Mouse (Mus musculus) heart, adult 2 months (tissue): ENCODE results near the gene Actl10. TPM values are rescaled to one million over a fixed set of nuclear protein-coding genes. Genes with fewer than 3 reads are reported as not detected.

Experiments used
- DNase-seq, 2 experiments: peaks; one replicate each; pipeline ENCODE4 v3.0.0; 2021
- H3K27ac ChIP-seq: fragments of 200-600 bp; 2 replicates; pipeline ENCODE4 v1.8.1; 2022
- H3K27me3 ChIP-seq: fragments of 200-500 bp; 2 replicates; pipeline ENCODE4 v1.6.1; 2012; ENCODE audit warnings: mild to moderate bottlenecking, low read length, inconsistent platforms, mixed read lengths; ENCODE audit not compliant: control insufficient read depth, insufficient read depth
- H3K36me3 ChIP-seq: fragments of 200-500 bp; 2 replicates; pipeline ENCODE4 v1.6.1; 2012; ENCODE audit warnings: low read length, inconsistent platforms; ENCODE audit not compliant: control insufficient read depth, insufficient read depth
- H3K4me1 ChIP-seq: fragments of 200-500 bp; 2 replicates; pipeline ENCODE4 v1.6.1; 2011; ENCODE audit warnings: low read length; ENCODE audit not compliant: control insufficient read depth, insufficient read depth
- H3K4me3 ChIP-seq: fragments of 200-600 bp; 2 replicates; pipeline ENCODE4 v1.8.1; 2022
- H3K79me2 ChIP-seq: fragments of 200-500 bp; replicated peaks from 2 replicates; pipeline ENCODE4 v1.6.1; 2012; ENCODE audit warnings: mild to moderate bottlenecking, inconsistent platforms, low read length, moderate library complexity, mixed read lengths; ENCODE audit not compliant: control insufficient read depth, insufficient read depth
- H3K9ac ChIP-seq: fragments of 200-500 bp; 2 replicates; pipeline ENCODE4 v1.6.1; 2012; ENCODE audit warnings: low read depth, mild to moderate bottlenecking, control low read depth, inconsistent platforms, low read length, mixed read lengths
- CTCF ChIP-seq: fragments of 200-600 bp; IDR thresholded peaks from 2 replicates; pipeline ENCODE4 v1.8.1; 2022; ENCODE audit warnings: antibody characterized with exemption, mild to moderate bottlenecking, moderate library complexity
- EP300 ChIP-seq: fragments of 200-500 bp; IDR thresholded peaks from 2 replicates; pipeline ENCODE4 v1.6.1; 2011; ENCODE audit warnings: low read depth, low read length, control low read depth; ENCODE audit not compliant: insufficient read depth
- POLR2A ChIP-seq: fragments of 200-500 bp; IDR thresholded peaks from 2 replicates; pipeline ENCODE4 v1.6.1; 2011; ENCODE audit warnings: mild to moderate bottlenecking, low read depth, low read length, control low read depth; ENCODE audit not compliant: insufficient read depth
- WGBS: fragments of 180-500 bp; shearing (Covaris S2); methylation state at CpG from one replicate; pipeline ENCODE4 v1.1.7; 2018; 5-methylcytosine and 5-hydroxymethylcytosine counted together
- intact Hi-C: fragments of 180-260 bp; cut with DNase I; formaldehyde crosslinking; loops from one replicate; pipeline ENCODE4 v1.15.1; 2025
- long read RNA-seq: library from polyadenylated mRNA; stranded (forward); transcript quantifications from one replicate; pipeline ENCODE4 v2.0.0, GENCODE M21; 2021
- polyA plus RNA-seq: library from polyadenylated mRNA; depleted of rRNA; stranded (reverse); fragments of >200 nt; gene quantifications from 2 replicates; pipeline ENCODE4 v1.2.3, GENCODE M21; 2012; rRNA removed
- total RNA-seq, 2 experiments: library from RNA; stranded (reverse); gene quantifications; 2 replicates each; pipeline ENCODE4 v1.2.3; 2021

The Actl10 gene
- not detected for total RNA-seq
- not detected in 2 replicates for polyA plus RNA-seq
- long read RNA-seq = 0 reads

DNA sequence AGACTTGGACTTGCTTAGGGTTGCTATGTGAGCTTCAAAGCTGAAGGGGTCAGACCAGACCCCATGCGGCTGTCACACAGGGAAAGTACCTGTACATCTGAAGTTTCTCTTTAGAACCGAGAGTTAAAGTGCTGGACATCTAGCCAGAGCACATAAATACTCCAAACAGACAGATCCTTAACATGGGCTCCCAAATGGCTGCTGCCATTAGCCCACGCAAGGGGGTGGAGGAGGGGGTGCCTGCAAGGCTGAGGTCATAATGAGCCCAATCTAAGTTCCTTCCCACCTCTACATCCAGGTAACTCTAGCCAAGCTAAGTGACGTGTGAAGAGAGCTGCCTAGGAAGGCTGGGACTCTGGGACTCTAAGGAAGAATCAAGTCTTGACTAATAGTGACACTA lies at the start of gene Actl10:
Actl10 (plus strand) TSS at position 301 of the 400 bp plus-strand sequence.
- Histone ChIP-seq H3K79me2 (no peaks in the 10 kb centered on the region), H3K36me3 (no peaks in the 10 kb centered on the region), H3K4me1 (peaks cover 1% of the 10 kb centered on the region; the same call in 1 of the 2 replicates), H3K27me3 (no peaks in the 10 kb centered on the region), H3K4me3 (peak within 1 kb of the TSS; percentile 44), H3K27ac (peak within 1 kb of the TSS; percentile 11; the same call in 1 of the 2 replicates), H3K9ac (peak within 1 kb of the TSS; percentile 17; the same call in 1 of the 2 replicates)
- no peak for DNase-seq
- intact Hi-C loops = loop anchor here (5.0 kb wide), 1 partner anchor 61 kb away; the partner anchor contains the start of genes 4930519P11Rik and Zfp341
- 91% methylated on average over 4 of the region's 4 CpGs for WGBS
- TF ChIP-seq EP300 (no peak), POLR2A (no peak), CTCF (no peak)

DNA sequence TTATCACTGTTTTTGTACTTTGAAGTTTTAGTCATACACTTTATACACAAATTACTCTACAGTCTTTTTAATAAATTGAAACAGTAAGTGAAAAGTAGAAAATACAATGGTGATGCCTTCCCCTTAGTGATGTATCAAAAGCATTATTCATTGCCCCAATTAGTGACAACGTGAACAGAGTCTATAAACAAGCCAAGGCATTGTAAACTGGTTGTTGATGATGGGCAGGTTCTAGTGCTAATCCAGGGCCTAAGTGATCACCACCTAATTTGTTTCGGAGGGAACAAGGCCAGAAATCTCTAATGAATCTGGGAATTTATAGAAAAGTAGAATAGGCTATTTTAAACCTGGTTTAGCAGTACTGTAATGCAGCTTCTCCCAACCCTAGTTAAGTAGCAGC lies 44.5 kb upstream of the Actl10 start:
- no peak for DNase-seq
- H3K79me2 ChIP-seq = no peaks in the 10 kb centered on the region; the same call in 1 of the 2 replicates
- TF ChIP-seq POLR2A (no peak), CTCF (no peak), EP300 (no peak)
- peaks cover 4% of the 10 kb centered on the region; the same call in 1 of the 2 replicates for H3K36me3 ChIP-seq
- peaks cover 3% of the 10 kb centered on the region; the same call in 1 of the 2 replicates for H3K4me1 ChIP-seq
- intact Hi-C loops = loop anchor here (5.0 kb wide), 1 partner anchor 70 kb away; the partner anchor contains the start of gene Cbfa2t2
- H3K27ac ChIP-seq = no peak overlapping the region
- no peak overlapping the region for H3K9ac ChIP-seq
- H3K27me3 ChIP-seq = no peaks in the 10 kb centered on the region
- H3K4me3 ChIP-seq = no peak overlapping the region
- 87% methylated on average over 2 of the region's 2 CpGs for WGBS

DNA sequence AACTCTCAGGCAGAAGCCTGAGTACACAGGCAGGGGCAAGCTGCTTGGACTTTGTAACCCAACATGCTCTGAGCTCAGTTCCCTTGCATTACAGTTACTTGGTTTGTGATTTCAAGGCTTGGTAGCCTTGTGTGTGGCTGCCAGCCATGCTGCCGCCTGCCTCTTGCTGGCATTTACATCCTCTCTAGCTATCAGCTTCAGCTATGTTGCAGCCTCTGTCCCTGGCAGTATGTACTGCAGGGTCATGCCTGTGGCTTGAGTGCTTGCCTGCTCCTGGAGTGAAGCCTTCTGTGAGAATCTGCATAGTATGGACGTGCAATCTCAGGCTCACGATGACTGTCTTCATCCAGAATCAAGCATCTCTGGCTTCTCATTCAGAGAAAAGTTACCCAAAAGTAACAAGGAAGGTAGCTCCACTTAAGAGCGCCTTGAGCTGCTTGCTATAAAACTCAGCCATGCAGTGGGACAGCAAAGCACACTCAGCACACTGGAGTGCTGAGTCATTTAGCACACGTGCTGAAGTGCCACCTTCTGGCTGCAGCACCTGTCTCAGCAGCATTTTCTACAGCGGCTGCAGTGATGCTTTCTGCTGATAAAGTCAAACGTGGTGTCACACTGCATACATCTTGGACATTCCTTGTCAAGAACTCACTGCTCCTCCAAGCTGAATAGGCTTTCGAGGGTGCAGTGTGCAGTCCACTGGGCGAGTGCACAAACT lies 43.9 kb upstream of the Actl10 start:
- Histone ChIP-seq H3K27me3 (no peaks in the 10 kb centered on the region), H3K27ac (no peak overlapping the region), H3K36me3 (peaks cover 4% of the 10 kb centered on the region; the same call in 1 of the 2 replicates), H3K4me1 (peaks cover 3% of the 10 kb centered on the region; the same call in 1 of the 2 replicates), H3K79me2 (no peaks in the 10 kb centered on the region; the same call in 1 of the 2 replicates), H3K9ac (no peak overlapping the region), H3K4me3 (no peak overlapping the region)
- intact Hi-C loops = loop anchor here (5.0 kb wide), 1 partner anchor 70 kb away; the partner anchor contains the start of gene Cbfa2t2
- TF ChIP-seq EP300 (no peak), CTCF (peak; percentile 54)
- DNase-seq = peak; percentile 10 to 18
- 60% methylated on average over 9 of the region's 9 CpGs for WGBS

DNA sequence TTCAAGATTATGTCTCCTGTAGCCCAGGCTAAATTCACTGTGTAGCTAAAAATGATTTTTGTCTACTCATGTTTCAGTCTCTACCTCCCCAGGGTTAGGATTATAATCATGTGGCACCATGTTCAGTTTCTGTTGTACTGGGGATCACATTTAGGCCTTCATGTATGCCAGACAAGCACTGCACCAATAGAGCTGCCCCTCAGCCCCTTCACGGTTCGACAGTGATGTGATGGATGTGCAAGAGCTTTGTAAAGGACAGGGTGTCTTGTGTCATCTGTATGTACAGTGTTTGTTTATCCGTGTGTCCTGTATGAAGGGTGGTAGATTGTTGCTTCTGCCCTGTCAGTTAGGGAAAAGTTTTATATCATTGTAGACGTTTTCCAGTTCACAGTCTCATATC lies 43.1 kb upstream of the Actl10 start:
- intact Hi-C loops = loop anchor here (5.0 kb wide), 1 partner anchor 71 kb away; the partner anchor contains the start of gene Cbfa2t2
- Histone ChIP-seq H3K27me3 (no peaks in the 10 kb centered on the region), H3K4me3 (no peak overlapping the region), H3K36me3 (peaks cover 4% of the 10 kb centered on the region; the same call in 1 of the 2 replicates), H3K9ac (no peak overlapping the region), H3K79me2 (no peaks in the 10 kb centered on the region; the same call in 1 of the 2 replicates), H3K4me1 (peaks cover 3% of the 10 kb centered on the region; the same call in 1 of the 2 replicates), H3K27ac (no peak overlapping the region)
- TF ChIP-seq CTCF = no peak
- TF ChIP-seq EP300 = no peak
- TF ChIP-seq POLR2A = no peak
- no peak for DNase-seq
- WGBS = 90% methylated on average over 4 of the region's 4 CpGs

DNA sequence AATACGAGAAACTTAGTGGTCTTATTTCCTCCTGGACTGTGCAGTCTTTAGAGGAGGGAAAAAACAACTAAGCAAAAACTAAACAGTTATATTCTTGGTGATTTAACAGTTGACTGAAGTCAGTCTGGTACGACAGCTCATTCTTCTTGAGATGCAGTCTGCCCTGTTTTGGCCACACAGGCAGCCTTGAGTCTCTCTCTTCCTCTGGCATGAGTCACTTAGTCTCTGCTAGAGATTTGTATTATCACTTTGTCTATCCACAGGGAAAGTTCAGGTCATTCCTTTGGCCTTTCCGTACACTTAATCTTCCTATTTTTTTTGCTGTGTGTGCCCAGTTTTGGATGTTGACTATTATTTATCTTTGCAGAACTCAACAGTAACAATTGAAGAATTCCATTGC lies 41.4 kb upstream of the Actl10 start:
- Histone ChIP-seq H3K79me2 (no peaks in the 10 kb centered on the region), H3K27me3 (no peaks in the 10 kb centered on the region), H3K4me3 (no peak overlapping the region), H3K4me1 (peaks cover 3% of the 10 kb centered on the region; the same call in 1 of the 2 replicates), H3K27ac (no peak overlapping the region), H3K9ac (no peak overlapping the region), H3K36me3 (peaks cover 4% of the 10 kb centered on the region; the same call in 1 of the 2 replicates)
- 83% methylated on average over 3 of the region's 3 CpGs for WGBS
- no peak for DNase-seq
- intact Hi-C loops = no loop called here
- TF ChIP-seq CTCF (no peak), POLR2A (no peak), EP300 (no peak)

DNA sequence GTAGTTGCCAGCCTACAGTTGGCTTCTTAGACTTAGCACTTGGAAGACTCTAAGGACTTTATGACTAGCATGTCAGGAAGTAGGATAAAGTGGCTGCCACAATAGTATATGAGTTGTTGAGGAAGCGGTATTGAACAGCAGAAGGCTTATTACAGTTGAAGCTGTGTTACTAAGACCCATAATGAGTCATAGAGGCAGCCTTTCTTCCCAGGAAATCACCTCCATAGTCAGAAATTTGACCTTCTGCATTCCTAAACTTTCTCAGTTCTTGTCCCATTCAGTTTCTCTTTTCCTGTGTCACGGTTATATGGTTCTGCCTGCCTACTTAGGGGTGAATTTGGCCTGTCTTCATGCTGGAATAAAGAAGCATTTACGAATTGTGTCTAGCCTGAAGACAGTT lies 34.6 kb upstream of the Actl10 start:
- Histone ChIP-seq H3K36me3 (peaks cover 3% of the 10 kb centered on the region), H3K27me3 (no peaks in the 10 kb centered on the region), H3K4me3 (no peak overlapping the region), H3K79me2 (no peaks in the 10 kb centered on the region), H3K9ac (no peak overlapping the region), H3K4me1 (no peaks in the 10 kb centered on the region), H3K27ac (no peak overlapping the region)
- intact Hi-C loops = loop anchor here (5.0 kb wide), 1 partner anchor 100 kb away; no protein-coding TSS in a partner anchor
- TF ChIP-seq CTCF = no peak
- TF ChIP-seq POLR2A = no peak
- no peak for TF ChIP-seq EP300
- 60% methylated on average over 3 of the region's 3 CpGs for WGBS
- no peak for DNase-seq
